In genomic region chr6:38144161-38144998, GRCm38 (mm10) we compare ENCODE assay signal across 9 mouse cellular contexts. TPM values are rescaled to one million over a fixed set of nuclear protein-coding genes. Genes with fewer than 3 reads are reported as not detected.
A peak's percentile ranks its signal among the peaks of the same experiment; 100 is the strongest.
DNase-seq lines count a peak whose midpoint lies in the region; ATAC-seq and TF ChIP-seq lines count a peak whose summit lies in the region.
"Had no signal": no experiment of that assay in that cellular context is flagged by ENCODE, and none has a peak within 500 bp of the region (broad histone marks: within the 10 kb centered on the region; RNA-seq: fewer than 3 reads in every experiment).

No protein-coding gene starts in this region.

- TF ChIP-seq CTCF in embryonic fibroblast, embryonic 13.5 days (IDR thresholded peaks at IDR 0.05; ENCODE audit: borderline replicate concordance, insufficient read depth, low read length), result no peak
- no peak for TF ChIP-seq CTCF in lung, embryonic 14.5 days (IDR thresholded peaks at IDR 0.05; ENCODE audit: low read depth)

- peak; percentile 40 to 79 for DNase-seq in adrenal gland, adult (ENCODE audit: inconsistent age in 2 of 2, low spot score in 1 of 2)
- DNase-seq in adrenal gland, postnatal 4 days (ENCODE audit: low spot score in 2 of 2), result no peak
- DNase-seq in lung, embryonic 14.5 days, result peak; percentile 82
- DNase-seq in right cerebral cortex, postnatal 4 days, result no peak
- DNase-seq in layer of hippocampus, postnatal 25 days (ENCODE audit: extremely low spot score in 1 of 2, low spot score in 1 of 2), result no peak
- DNase-seq in left cerebral cortex, postnatal 4 days, result no peak

- ATAC-seq in intestine, embryonic 16.5 days, result peak; percentile 70
- ATAC-seq in lung, embryonic 14.5 days (ENCODE audit: insufficient read depth), result peak; percentile 79

- no peak for TF ChIP-seq POLR2A in embryonic fibroblast, embryonic 13.5 days (IDR thresholded peaks at IDR 0.05; ENCODE audit: low read depth, low read length)

- H3K27me3 ChIP-seq in intestine, embryonic 16.5 days (replicated peaks; ENCODE audit: control insufficient read depth, insufficient read depth, low read length), result no peaks in the 10 kb centered on the region
- H3K27me3 ChIP-seq in lung, embryonic 14.5 days (ENCODE audit: insufficient read depth, low read length), result no peaks in the 10 kb centered on the region

- H3K4me2 ChIP-seq in intestine, embryonic 16.5 days (ENCODE audit: low read depth, low read length), result no peak overlapping the region
- no peak overlapping the region for H3K4me2 ChIP-seq in lung, embryonic 14.5 days

- peaks cover 14% of the 10 kb centered on the region for H3K4me1 ChIP-seq in embryonic fibroblast, embryonic 13.5 days (ENCODE audit: control insufficient read depth, insufficient read depth, low read length)
- H3K4me1 ChIP-seq in intestine, embryonic 16.5 days (ENCODE audit: control insufficient read depth, insufficient read depth, low read length), result peaks cover 12% of the 10 kb centered on the region; the same call in 1 of the 2 replicates
- H3K4me1 ChIP-seq in lung, embryonic 14.5 days (ENCODE audit: insufficient read depth), result peaks cover 7% of the 10 kb centered on the region; the same call in 1 of the 2 replicates

- no peak overlapping the region for H3K9ac ChIP-seq in intestine, embryonic 16.5 days (ENCODE audit: low read depth, low read length)
- no peak overlapping the region for H3K9ac ChIP-seq in lung, embryonic 14.5 days

- no peaks in the 10 kb centered on the region for H3K9me3 ChIP-seq in intestine, embryonic 16.5 days (ENCODE audit: control insufficient read depth, low read length)
- H3K9me3 ChIP-seq in lung, embryonic 14.5 days (ENCODE audit: low read depth, low read length), result no peaks in the 10 kb centered on the region

- intact Hi-C loops in left cerebral cortex, postnatal 4 days (cut with DNase I), result no loop called here

- H3K4me3 ChIP-seq in embryonic fibroblast, embryonic 13.5 days (ENCODE audit: insufficient read depth, low read length), result no peak overlapping the region
- no peak overlapping the region for H3K4me3 ChIP-seq in intestine, embryonic 16.5 days (ENCODE audit: low read length)
- H3K4me3 ChIP-seq in lung, embryonic 14.5 days (ENCODE audit: low read depth, low read length), result no peak overlapping the region

- peak overlapping the region; percentile 89 for H3K27ac ChIP-seq in embryonic fibroblast, embryonic 13.5 days (ENCODE audit: insufficient read depth, low read length)
- H3K27ac ChIP-seq in intestine, embryonic 16.5 days (ENCODE audit: low read length), result no peak overlapping the region
- H3K27ac ChIP-seq in lung, embryonic 14.5 days (ENCODE audit: low read depth), result peak overlapping the region; percentile 67; the same call in 1 of the 2 replicates

- no peaks in the 10 kb centered on the region for H3K36me3 ChIP-seq in intestine, embryonic 16.5 days (ENCODE audit: control insufficient read depth, insufficient read depth, low read length)
- H3K36me3 ChIP-seq in lung, embryonic 14.5 days (ENCODE audit: insufficient read depth), result peaks cover 25% of the 10 kb centered on the region; the same call in 1 of the 2 replicates

- 33% methylated on average over 9 of the region's 9 CpGs for WGBS in intestine, embryonic 16.5 days
- WGBS in lung, embryonic 14.5 days, result 48% methylated on average over 9 of the region's 9 CpGs

RNA-seq across cellular contexts. Expression of gene Atp6v0a4, which starts 20.0 kb away (rescaled TPM):
- total RNA-seq in adrenal gland, postnatal 4 days (2021), result 10 to 100 TPM in 1 of 2 experiments, 1 to 10 TPM in 1; 3.8 to 12.0 TPM
- polyA plus RNA-seq in embryonic fibroblast, embryonic 13.5 days (2011; ENCODE audit: insufficient read length, low read depth, missing spikeins), result 0.44 TPM in 1 of 2 replicates, not detected in the other
- polyA plus RNA-seq in intestine, embryonic 16.5 days (2015; fragmentation: Nextera tagmentation; extraction: Ambion mirVana), result 5.1 and 5.4 TPM in 2 replicates
- polyA plus RNA-seq in lung, embryonic 14.5 days (2014; fragmentation: Nextera tagmentation; extraction: Ambion mirVana), result 0.14 and 0.34 TPM in 2 replicates
- total RNA-seq in layer of hippocampus, postnatal 25 days (2021), result 1 to 10 TPM; 1.7 to 2.1 TPM
- total RNA-seq in left cerebral cortex, postnatal 4 days (2021), result 1 to 10 TPM; 3.0 to 3.2 TPM

RNA-seq across cellular contexts. Expression of gene Tmem213, which starts 35.3 kb away (rescaled TPM):
- total RNA-seq in adrenal gland, postnatal 4 days (2021), result 10 to 100 TPM in 1 of 2 experiments, not detected in 1; 13.9 TPM
- not detected in 2 replicates for polyA plus RNA-seq in embryonic fibroblast, embryonic 13.5 days (2011; ENCODE audit: insufficient read length, low read depth, missing spikeins)
- polyA plus RNA-seq in intestine, embryonic 16.5 days (2015; fragmentation: Nextera tagmentation; extraction: Ambion mirVana), result not detected in 2 replicates
- 4.4 and 5.9 TPM in 2 replicates for polyA plus RNA-seq in lung, embryonic 14.5 days (2014; fragmentation: Nextera tagmentation; extraction: Ambion mirVana)
- total RNA-seq in layer of hippocampus, postnatal 25 days (2021), result not detected
- total RNA-seq in left cerebral cortex, postnatal 4 days (2021), result not detected
- polyA plus RNA-seq: neural tube, embryonic 14.5 days had no signal

Comparison
In these comparisons a context has a peak if more than half of its experiments do, and no peak if none do; other contexts are left out.
1. DNase-seq: peak in adrenal gland, adult (2 of 2) and lung, embryonic 14.5 days (single experiment); none in adrenal gland, postnatal 4 days (0 of 2), right cerebral cortex, postnatal 4 days (single experiment), layer of hippocampus, postnatal 25 days (0 of 2) and left cerebral cortex, postnatal 4 days (single experiment).